Mouse (Mus musculus): Measurements from ENCODE around the gene Map2k3. TPM values are rescaled to one million over a fixed set of nuclear protein-coding genes. Genes with fewer than 3 reads are reported as not detected.
"Not testable (repeated sequence)": the region's sequence is repeated elsewhere in the genome, so short reads cannot be mapped to it uniquely, and the experiment has no call there.

Gene Map2k3
- total RNA-seq (2017): 18.3 and 21.3 TPM in 2 replicates

DNA sequence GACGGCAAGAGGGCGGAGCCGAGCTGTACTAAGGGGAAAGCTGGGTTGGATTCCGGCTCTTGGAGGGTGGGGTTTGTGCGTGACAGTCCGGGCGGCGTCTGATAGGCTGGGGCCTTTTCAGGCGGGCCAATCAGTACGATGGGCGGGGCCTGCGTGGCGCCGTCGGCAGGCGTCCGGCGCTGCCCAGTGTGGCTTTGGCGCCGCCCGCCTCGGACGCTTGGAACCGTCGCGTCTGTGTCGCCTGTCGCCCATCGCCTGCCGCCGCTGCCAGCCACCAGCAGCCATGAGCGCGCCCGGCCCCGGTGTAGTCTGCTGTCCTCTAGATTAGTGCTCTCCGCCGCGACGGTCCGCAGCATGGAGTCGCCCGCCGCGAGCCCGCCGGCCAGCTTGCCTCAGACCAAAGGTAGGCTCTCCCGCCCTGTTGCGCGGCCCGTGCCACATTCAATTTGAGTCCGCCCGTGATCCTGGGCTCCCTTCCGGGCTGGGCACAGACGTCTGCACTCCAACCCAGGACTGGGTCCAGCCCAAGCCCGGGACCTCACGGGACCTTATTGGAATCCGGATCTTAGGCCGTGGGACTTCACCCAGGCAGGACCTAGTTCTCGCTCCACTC lies at the start of gene Map2k3:
Map2k3 (plus strand) TSS at position 165 of the 613 bp plus-strand sequence.
- peak; percentile 68 for ATAC-seq (replicated peaks; ENCODE audit: low read depth, poor library complexity, severe bottlenecking)

DNA sequence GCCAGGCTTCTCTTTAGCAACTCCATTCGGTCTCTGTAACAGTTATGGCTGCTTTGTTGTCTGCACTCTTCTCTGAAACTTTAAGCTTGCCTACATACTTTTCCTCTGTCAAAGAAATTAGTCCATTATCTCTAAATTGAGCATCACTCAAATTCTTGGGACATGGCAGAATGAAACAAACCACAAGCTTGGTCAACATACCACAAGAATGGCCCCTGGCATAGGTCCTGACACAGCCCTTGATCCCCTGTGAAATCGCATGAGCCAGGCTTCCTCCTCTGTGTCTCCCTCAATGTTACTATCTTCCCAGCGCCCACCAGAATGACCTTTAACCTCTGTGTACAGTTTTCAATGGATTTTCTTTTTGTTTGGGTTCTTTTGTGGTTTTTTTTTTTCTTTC lies 49.4 kb upstream of the Map2k3 start:
- ATAC-seq (replicated peaks; ENCODE audit: low read depth, poor library complexity, severe bottlenecking): no peak

- ATAC-seq (replicated peaks; ENCODE audit: low read depth, poor library complexity, severe bottlenecking): not testable (repeated sequence)
Measured at GRCm38 (mm10) chr11:60886986-60887385, 44.8 kb upstream of the Map2k3 start.

- no peak for ATAC-seq (replicated peaks; ENCODE audit: low read depth, poor library complexity, severe bottlenecking)
Measured at GRCm38 (mm10) chr11:60889861-60890260, 42.0 kb upstream of the Map2k3 start.

- no peak for ATAC-seq (replicated peaks; ENCODE audit: low read depth, poor library complexity, severe bottlenecking)
Measured at GRCm38 (mm10) chr11:60890286-60890685, 41.5 kb upstream of the Map2k3 start.

GRCm38 (mm10) chr11:60890744-60891143 lies 41.1 kb upstream of the Map2k3 start:
- no peak for ATAC-seq (replicated peaks; ENCODE audit: low read depth, poor library complexity, severe bottlenecking)

GRCm38 (mm10) chr11:60895915-60896314 lies 35.9 kb upstream of the Map2k3 start:
- no peak for ATAC-seq (replicated peaks; ENCODE audit: low read depth, poor library complexity, severe bottlenecking)

DNA sequence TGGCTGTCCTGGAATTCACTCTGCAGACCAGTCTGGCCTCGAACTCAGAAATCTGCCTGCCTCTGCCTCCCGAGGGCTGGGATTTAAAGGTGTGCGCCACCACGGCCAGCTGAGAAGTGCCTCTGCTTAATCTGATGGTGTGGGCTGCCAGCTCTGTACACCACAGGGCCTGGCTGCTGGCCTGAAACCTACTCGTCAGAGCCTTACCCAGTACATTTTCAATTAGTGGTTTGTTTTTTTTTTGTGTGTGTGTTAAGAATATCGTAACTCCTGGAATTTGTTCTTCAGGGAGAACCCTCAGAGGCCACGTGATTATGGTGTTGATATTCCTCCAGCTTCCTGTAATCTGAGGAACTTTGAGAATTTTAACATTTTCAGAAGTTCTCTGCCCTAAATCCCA lies 29.8 kb upstream of the Map2k3 start:
- no peak for ATAC-seq (replicated peaks; ENCODE audit: low read depth, poor library complexity, severe bottlenecking)

GRCm38 (mm10) chr11:60902486-60902885 lies 29.3 kb upstream of the Map2k3 start:
- no peak for ATAC-seq (replicated peaks; ENCODE audit: low read depth, poor library complexity, severe bottlenecking)

- ATAC-seq (replicated peaks; ENCODE audit: low read depth, poor library complexity, severe bottlenecking): no peak
Measured at GRCm38 (mm10) chr11:60903661-60904061, 28.2 kb upstream of the Map2k3 start.

DNA sequence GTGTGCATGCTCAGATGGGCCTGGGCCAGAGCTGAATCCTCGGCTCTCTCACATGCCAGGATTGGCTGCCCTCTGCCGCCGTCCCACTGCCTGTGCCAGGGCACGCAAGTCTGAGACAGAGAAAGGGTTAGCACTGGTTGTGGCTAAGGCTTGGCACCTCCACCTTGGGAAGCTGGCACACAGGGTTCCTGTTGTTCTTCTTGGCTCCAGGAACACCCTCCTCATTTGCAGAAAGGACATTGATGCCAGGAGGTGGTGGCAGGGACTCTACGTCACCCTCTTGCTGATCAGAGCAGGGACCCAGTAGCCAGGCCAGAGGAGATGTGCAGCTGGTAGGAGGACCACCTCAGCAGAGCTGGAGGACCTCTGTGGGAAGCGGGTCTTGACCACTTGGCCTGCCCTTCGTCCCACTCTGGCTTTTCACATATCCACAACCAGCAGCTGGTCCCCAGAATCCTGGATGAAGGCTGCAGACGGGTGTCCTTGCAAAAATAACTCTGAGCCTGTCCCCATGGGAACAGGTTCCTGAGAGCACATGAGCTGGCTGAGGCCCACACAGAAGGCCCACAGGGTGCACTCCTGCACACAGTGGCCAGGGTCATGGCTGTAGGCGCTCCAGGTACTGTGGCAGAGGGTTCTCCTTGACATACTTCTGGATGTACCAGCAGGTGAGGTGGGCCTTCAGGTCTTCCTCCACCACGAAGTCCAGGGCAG lies 26.3 kb upstream of the Map2k3 start:
- ATAC-seq (replicated peaks; ENCODE audit: low read depth, poor library complexity, severe bottlenecking): no peak

GRCm38 (mm10) chr11:60906449-60906848 lies 25.4 kb upstream of the Map2k3 start:
- ATAC-seq (replicated peaks; ENCODE audit: low read depth, poor library complexity, severe bottlenecking): no peak

DNA sequence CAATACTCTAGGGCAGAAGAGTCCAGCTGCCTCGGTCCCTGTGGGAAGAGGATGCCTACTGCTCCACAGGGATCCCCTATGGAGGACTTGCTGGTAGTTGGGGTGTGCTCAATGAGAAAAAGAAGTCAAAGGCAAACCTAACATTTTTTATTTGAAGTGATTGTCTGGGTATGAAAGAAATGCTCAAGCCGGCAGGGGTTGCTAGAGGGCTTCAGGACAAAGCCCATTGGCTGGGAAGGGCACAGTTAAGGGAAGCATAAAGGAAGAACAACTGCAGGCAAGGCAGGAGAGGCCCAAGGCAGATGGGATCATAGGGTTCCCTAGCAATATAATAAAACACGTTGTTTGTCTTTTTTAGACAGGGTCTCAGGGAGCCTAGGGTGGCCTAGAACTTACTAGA lies 23.8 kb upstream of the Map2k3 start:
- no peak for ATAC-seq (replicated peaks; ENCODE audit: low read depth, poor library complexity, severe bottlenecking)

GRCm38 (mm10) chr11:60909626-60910025 lies 22.2 kb upstream of the Map2k3 start:
- no peak for ATAC-seq (replicated peaks; ENCODE audit: low read depth, poor library complexity, severe bottlenecking)

- no peak for ATAC-seq (replicated peaks; ENCODE audit: low read depth, poor library complexity, severe bottlenecking)
Measured at GRCm38 (mm10) chr11:60912525-60912973, 19.3 kb upstream of the Map2k3 start.

DNA sequence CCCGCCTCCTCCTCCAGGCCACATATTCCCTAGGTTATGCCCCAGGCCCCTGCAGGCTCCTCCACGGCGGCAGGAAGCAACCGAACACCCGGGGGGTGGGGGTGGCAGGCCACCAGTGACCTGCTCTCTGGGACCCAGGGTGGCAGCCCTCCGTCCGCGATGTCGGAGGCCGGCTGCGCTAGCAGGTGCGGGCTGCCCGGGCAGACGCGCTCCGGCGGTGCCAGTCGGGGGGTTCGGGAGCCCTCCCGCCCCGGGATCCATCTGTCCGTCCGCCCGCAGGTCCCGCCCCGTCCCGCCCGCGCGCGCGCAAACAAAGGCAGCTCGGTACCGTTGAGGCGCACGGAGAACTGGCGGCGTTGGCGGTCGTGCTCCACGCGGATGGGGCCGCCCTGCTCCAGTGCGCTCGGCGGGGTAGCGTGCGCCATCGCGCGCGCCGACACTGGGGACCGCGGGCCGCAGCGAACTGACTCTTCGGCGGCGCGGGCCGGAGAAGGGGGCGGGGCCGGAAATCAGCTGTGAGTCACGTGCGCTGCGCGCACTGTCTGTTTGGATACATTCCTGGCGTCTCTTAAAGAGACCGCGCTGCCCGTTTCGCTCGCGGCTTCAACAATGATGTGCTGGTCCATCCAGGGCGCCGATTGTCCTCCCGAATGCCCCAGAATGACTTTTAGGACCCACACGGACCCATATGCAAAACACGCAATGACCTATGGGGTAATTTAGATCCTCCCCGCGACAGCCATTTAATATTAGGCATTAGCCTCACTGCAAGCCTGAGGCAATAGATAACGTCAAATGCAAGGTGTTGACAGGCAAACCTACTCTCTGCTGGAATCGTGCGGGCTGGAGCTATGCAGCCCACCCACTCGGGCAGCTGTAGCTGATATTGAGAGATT lies 18.3 kb upstream of the Map2k3 start:
- peak; percentile 73 for ATAC-seq (replicated peaks; ENCODE audit: low read depth, poor library complexity, severe bottlenecking)

GRCm38 (mm10) chr11:60914491-60914890 lies 17.3 kb upstream of the Map2k3 start, which contains the start of gene Natd1:
Gene Natd1 (minus strand): TSS chr11:60914750.
- ATAC-seq (replicated peaks; ENCODE audit: low read depth, poor library complexity, severe bottlenecking): no peak

GRCm38 (mm10) chr11:60915201-60915600 lies 16.6 kb upstream of the Map2k3 start:
- ATAC-seq (replicated peaks; ENCODE audit: low read depth, poor library complexity, severe bottlenecking): no peak

GRCm38 (mm10) chr11:60920021-60920420 lies 11.8 kb upstream of the Map2k3 start:
- ATAC-seq (replicated peaks; ENCODE audit: low read depth, poor library complexity, severe bottlenecking): no peak

GRCm38 (mm10) chr11:60922195-60922594 lies 9.6 kb upstream of the Map2k3 start:
- no peak for ATAC-seq (replicated peaks; ENCODE audit: low read depth, poor library complexity, severe bottlenecking)

DNA sequence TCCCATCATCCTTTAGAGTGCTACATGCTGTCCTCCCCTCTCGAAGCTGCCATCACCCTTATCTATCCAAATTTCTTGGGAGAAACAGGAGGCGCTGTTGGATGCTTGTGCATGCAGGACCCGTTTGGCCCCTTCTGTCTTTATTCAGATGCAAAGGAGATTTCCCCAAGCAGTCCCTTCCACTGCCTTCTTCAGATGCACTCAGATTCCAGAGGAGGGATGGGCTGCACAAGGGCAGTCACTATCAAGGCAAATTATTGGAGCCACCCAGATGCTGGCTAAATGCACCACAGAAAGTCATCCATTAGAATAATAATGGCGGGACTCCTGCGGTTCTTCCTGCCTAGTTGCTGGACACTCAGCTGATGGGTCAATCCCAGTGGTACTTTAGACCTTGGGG lies 8.9 kb upstream of the Map2k3 start:
- no peak for ATAC-seq (replicated peaks; ENCODE audit: low read depth, poor library complexity, severe bottlenecking)

Data from common myeloid progenitor, adult 5-6 weeks (primary cell).